In the genomic region with DNA sequence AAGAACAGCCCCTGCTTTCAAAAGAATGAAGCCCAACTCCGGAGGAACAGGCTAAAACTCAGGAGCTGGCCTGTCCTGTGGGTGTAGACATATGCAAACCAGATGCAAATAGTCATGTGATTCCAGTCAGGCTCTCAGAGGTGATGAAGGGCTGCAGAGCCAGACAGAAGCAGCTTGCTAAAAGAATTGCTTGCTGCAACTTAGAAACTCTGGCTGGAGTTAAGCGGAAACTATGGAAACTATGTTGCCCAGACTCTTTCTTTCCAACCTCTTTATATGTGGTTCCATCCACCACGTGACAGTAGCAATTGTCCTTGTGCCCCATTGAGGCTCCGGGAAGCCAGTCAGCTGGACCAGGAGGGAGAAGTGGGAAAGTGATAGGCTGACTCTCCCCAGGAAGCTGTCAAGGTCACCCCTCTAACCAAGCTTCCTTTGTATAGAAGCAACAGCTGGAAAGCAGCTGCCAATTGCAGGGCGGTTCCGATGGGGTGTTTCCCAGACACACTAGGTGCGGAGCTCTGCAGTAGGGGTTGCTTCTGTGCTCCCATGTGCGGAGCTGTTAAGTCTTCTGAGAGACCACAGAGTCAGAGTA, we compare ENCODE assay signal across 9 mouse cellular contexts. TPM values are rescaled to one million over a fixed set of nuclear protein-coding genes. Genes with fewer than 3 reads are reported as not detected.
DNase-seq lines count a peak whose midpoint lies in the region; ATAC-seq and TF ChIP-seq lines count a peak whose summit lies in the region.
"Had no signal": no experiment of that assay in that cellular context is flagged by ENCODE, and none has a peak within 500 bp of the region (broad histone marks: within the 10 kb centered on the region; RNA-seq: fewer than 3 reads in every experiment).

No protein-coding gene starts in this region.

- H3K4me1 ChIP-seq in embryonic facial prominence, embryonic 13.5 days, result peaks cover 39% of the 10 kb centered on the region
- H3K4me1 ChIP-seq in intestine, postnatal 0 days (replicated peaks; ENCODE audit: control insufficient read depth, insufficient read depth, low read length), result no peaks in the 10 kb centered on the region
- H3K4me1 ChIP-seq in midbrain, embryonic 10.5 days, result peaks cover 19% of the 10 kb centered on the region

- H3K4me3 ChIP-seq in embryonic facial prominence, embryonic 13.5 days, result no peak overlapping the region
- no peak overlapping the region for H3K4me3 ChIP-seq in intestine, postnatal 0 days (ENCODE audit: low read depth, low read length)
- H3K4me3 ChIP-seq in midbrain, embryonic 10.5 days, result peak overlapping the region; percentile 36

- no peaks in the 10 kb centered on the region for H3K27me3 ChIP-seq in embryonic facial prominence, embryonic 13.5 days
- no peaks in the 10 kb centered on the region for H3K27me3 ChIP-seq in intestine, postnatal 0 days (replicated peaks; ENCODE audit: control insufficient read depth, insufficient read depth, low read length)
- H3K27me3 ChIP-seq in midbrain, embryonic 10.5 days (ENCODE audit: low read depth, poor library complexity, severe bottlenecking), result peaks cover 21% of the 10 kb centered on the region; the same call in 1 of the 2 replicates

- H3K4me2 ChIP-seq in embryonic facial prominence, embryonic 13.5 days, result peak overlapping the region; percentile 45
- H3K4me2 ChIP-seq in intestine, postnatal 0 days (replicated peaks; ENCODE audit: low read depth), result no peak overlapping the region

- ATAC-seq in embryonic facial prominence, embryonic 13.5 days (ENCODE audit: insufficient number of reproducible peaks, insufficient read depth, low FRiP score, low TSS enrichment, low read depth), result peak; percentile 88
- ATAC-seq in intestine, postnatal 0 days, result peak; percentile 57; the same call in 1 of the 2 replicates

- TF ChIP-seq CTCF in intestine, postnatal 0 days (IDR thresholded peaks at IDR 0.05; ENCODE audit: low read depth), result no peak

- H3K9ac ChIP-seq in embryonic facial prominence, embryonic 13.5 days, result peak overlapping the region; percentile 52
- H3K9ac ChIP-seq in intestine, postnatal 0 days (ENCODE audit: low read depth, low read length), result no peak overlapping the region

- 6% methylated on average over 8 of the region's 8 CpGs for WGBS in embryonic facial prominence, embryonic 13.5 days
- WGBS in intestine, postnatal 0 days, result 8% methylated on average over 8 of the region's 8 CpGs
- whole genome bisulfite sequencing in midbrain, embryonic 10.5 days, result 8% methylated on average over 8 of the region's 8 CpGs

- no peaks in the 10 kb centered on the region for H3K36me3 ChIP-seq in embryonic facial prominence, embryonic 13.5 days
- H3K36me3 ChIP-seq in intestine, postnatal 0 days (ENCODE audit: control insufficient read depth, insufficient read depth), result no peaks in the 10 kb centered on the region
- no peaks in the 10 kb centered on the region for H3K36me3 ChIP-seq in midbrain, embryonic 10.5 days

- peak overlapping the region; percentile 96 for H3K27ac ChIP-seq in embryonic facial prominence, embryonic 13.5 days
- H3K27ac ChIP-seq in intestine, postnatal 0 days (ENCODE audit: low read depth, low read length), result no peak overlapping the region
- H3K27ac ChIP-seq in midbrain, embryonic 10.5 days (replicated peaks), result peak overlapping the region; percentile 39

- peak; percentile 71 for DNase-seq in WW6 (ENCODE audit: low read depth, low spot score)
- peak; percentile 53 for DNase-seq in midbrain, embryonic 10.5 days (ENCODE audit: low spot score)
- no peak for DNase-seq in layer of hippocampus, postnatal 14 days (ENCODE audit: low spot score in 2 of 2)
- DNase-seq in thymus, postnatal 14 days, result no peak
- DNase-seq in layer of hippocampus, postnatal 25 days (ENCODE audit: extremely low spot score in 1 of 2, low spot score in 1 of 2), result no peak
- DNase-seq in layer of hippocampus, adult 11-12 months (ENCODE audit: low spot score), result no peak

- no peaks in the 10 kb centered on the region for H3K9me3 ChIP-seq in embryonic facial prominence, embryonic 13.5 days
- no peaks in the 10 kb centered on the region for H3K9me3 ChIP-seq in intestine, postnatal 0 days (ENCODE audit: control insufficient read depth)
- no peaks in the 10 kb centered on the region for H3K9me3 ChIP-seq in midbrain, embryonic 10.5 days (replicated peaks)

RNA-seq across cellular contexts. Expression of a gene that starts 8.0 kb away (rescaled TPM):
- polyA plus RNA-seq in embryonic facial prominence, embryonic 13.5 days (2015; fragmentation: Nextera tagmentation; extraction: Ambion mirVana), result 27.3 and 34.2 TPM in 2 replicates
- 5.0 and 5.5 TPM in 2 replicates for polyA plus RNA-seq in intestine, postnatal 0 days (2015; fragmentation: Nextera tagmentation; extraction: Ambion mirVana)
- polyA plus RNA-seq in midbrain, embryonic 10.5 days (2016; fragmentation: Nextera tagmentation; extraction: Ambion mirVana), result 11.3 and 11.7 TPM in 2 replicates
- total RNA-seq in layer of hippocampus, postnatal 14 days (2021), result 10 to 100 TPM; 55.5 to 74.0 TPM
- total RNA-seq in layer of hippocampus, postnatal 25 days (2021), result 10 to 100 TPM; 52.0 to 54.3 TPM

RNA-seq across cellular contexts. Expression of a gene that starts 39.3 kb away (rescaled TPM):
- polyA plus RNA-seq in embryonic facial prominence, embryonic 13.5 days (2015; fragmentation: Nextera tagmentation; extraction: Ambion mirVana), result not detected in 2 replicates
- polyA plus RNA-seq in intestine, postnatal 0 days (2015; fragmentation: Nextera tagmentation; extraction: Ambion mirVana), result not detected in 2 replicates
- polyA plus RNA-seq in midbrain, embryonic 10.5 days (2016; fragmentation: Nextera tagmentation; extraction: Ambion mirVana), result not detected in 2 replicates
- total RNA-seq in layer of hippocampus, postnatal 14 days (2021), result not detected
- total RNA-seq in layer of hippocampus, postnatal 25 days (2021), result under 1 TPM in 1 of 2 experiments, not detected in 1; 0.63 TPM
- polyA plus RNA-seq: spleen, adult 2 months had no signal

Comparison
In these comparisons a context has a peak if more than half of its experiments do, and no peak if none do; other contexts are left out.
1. DNase-seq: peak in WW6 (single experiment) and midbrain, embryonic 10.5 days (single experiment); none in layer of hippocampus, postnatal 14 days (0 of 2), thymus, postnatal 14 days (single experiment), layer of hippocampus, postnatal 25 days (0 of 2) and layer of hippocampus, adult 11-12 months (single experiment).